Mouse (Mus musculus): ENCODE results near the gene Gm27021.
"Not testable (repeated sequence)": the region's sequence is repeated elsewhere in the genome, so short reads cannot be mapped to it uniquely, and the experiment has no call there.

Gene Gm27021

GRCm38 (mm10) chr8:120685097-120685496 lies 17.2 kb upstream of the Gm27021 start:
- DNase-seq, result no peak

- DNase-seq, result no peak
These were observed 16.2 kb upstream of the Gm27021 start for GRCm38 (mm10) chr8:120684082-120684481.

DNA sequence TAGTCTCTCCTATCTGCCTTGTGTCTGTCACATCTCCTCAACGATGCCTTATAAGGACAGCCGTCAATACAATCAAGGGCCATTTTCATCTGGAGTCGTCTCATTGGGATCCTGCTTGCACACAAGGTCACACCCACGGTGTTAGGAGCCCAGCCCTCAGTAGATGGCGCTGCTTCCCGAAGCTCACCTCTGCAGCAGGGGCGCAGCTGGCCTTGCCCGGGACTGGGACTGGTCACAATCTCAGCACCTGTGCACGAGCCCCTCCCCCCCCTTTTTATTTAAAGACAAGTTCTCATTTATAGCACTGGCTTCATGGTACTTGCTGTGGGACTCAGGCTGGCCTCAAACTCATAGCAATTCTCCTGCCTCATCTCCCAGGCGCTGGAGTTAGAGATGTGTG lies 15.7 kb upstream of the Gm27021 start:
- no peak for DNase-seq

GRCm38 (mm10) chr8:120681113-120681512 lies 13.2 kb upstream of the Gm27021 start:
- no peak for DNase-seq

- DNase-seq, result not testable (repeated sequence)
These were observed 12.5 kb upstream of the Gm27021 start for GRCm38 (mm10) chr8:120680405-120680804.

DNA sequence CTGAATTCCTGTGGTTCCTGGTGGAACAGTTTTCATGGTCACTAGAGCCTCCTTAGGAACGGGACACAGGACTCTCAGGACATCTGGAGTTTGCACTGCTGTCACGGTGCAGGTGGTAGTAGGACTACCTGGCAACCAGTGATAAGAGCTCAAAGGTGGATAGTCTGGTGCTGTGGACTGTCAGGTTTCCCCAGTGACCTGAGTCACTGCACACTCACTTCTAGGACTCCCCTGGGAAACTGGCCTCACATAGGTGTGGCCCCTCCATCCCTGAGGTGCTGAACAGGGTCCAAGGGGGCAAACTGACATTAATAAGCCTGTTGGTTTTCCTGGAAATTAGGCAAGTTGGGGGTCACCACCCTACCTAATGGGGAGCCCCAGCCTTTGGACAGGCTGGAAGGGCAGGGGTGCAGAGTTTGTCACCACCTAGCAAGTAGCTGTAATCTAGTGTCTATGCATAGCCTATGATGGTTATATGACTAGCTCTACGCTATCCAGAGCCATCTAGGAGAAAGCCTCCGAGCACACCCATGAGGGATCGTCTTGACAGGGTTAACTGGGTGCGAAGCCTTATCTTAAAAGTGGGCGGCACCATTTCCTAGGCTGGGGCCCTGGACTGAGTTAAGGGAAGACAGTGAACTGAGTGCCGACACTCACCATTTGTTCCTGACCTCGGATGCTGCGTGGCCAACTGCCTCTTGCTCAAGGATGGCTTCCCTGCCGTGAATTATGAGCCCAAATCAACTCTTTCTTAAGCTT lies 11.9 kb upstream of the Gm27021 start:
- DNase-seq, result no peak

GRCm38 (mm10) chr8:120678447-120678846 lies 10.6 kb upstream of the Gm27021 start:
- peak; percentile 81 for DNase-seq

GRCm38 (mm10) chr8:120675718-120676117 lies 7.8 kb upstream of the Gm27021 start:
- no peak for DNase-seq

- DNase-seq, result no peak
These were observed 5.4 kb upstream of the Gm27021 start for GRCm38 (mm10) chr8:120673298-120673697.

DNA sequence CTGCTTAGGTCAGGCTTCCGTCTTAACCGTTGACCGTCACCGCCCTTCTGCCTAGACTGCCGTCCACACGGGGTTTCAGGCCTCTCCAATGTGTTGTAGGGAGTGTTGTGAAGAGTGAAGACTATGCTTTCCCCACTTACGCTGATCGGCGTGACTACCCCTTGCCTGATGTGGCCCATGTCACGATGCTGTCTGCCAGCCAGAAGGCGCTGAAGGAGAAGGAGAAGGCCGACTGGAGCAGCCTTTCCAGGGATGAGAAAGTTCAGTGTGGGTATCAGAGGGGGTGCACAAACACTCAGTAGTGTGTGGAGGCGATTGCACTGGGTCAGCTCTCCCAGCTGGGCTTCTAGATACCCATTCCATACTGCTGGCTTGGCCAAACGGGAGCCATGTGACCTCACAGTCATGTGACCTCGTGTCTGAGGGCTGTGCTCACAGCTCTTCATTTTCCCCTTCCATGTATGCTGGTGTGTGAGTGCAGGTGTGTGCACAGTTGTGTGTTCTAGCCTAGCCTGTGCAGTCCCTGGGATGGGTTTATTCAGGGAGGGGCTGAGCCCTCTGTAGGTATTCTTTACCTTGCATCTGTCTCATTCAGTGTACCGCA lies 4.8 kb upstream of the Gm27021 start:
- no peak for DNase-seq

GRCm38 (mm10) chr8:120671775-120672174 lies 3.9 kb upstream of the Gm27021 start:
- DNase-seq, result no peak

- no peak for DNase-seq
These were observed 561 bp upstream of the Gm27021 start, which contains the start of gene Emc8 for GRCm38 (mm10) chr8:120668374-120668905. Gene Emc8 (minus strand): TSS chr8:120668573.

DNA sequence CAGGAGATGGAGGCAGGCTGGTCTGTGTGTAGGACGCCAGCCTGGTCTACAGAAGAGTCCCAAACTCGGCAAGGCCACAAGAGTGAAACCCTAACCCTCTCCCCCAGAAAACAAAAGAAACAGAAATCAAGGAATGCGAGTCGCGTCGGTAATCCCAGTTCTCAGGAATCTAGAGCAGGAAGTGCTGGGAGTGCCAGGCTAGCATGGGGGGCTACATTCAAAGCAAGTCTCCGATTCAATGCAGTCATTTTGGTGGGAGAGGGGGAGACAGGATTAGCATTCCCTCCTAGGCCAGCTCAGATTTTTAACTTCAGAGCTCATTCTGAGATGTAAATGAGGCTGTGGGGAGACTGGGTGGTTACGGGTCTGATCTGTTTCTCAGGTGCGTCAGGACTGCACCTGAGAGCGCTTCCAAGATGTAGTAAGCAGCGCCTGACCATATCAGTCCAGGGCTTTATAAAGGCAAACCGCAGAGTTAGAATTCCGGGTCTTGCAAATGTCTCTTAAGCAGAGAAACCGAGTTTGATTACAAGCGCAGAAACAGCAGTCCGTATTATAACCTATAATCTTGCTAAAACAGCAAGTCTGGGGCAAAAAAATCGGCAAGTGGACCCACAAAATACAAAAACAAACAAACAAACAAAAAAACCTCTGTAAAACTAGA lies 940 bp downstream of the Gm27021 start:
- DNase-seq, result peak; percentile 28

GRCm38 (mm10) chr8:120665726-120666455 lies 2.0 kb downstream of the Gm27021 start:
- DNase-seq, result peak; percentile 31

DNA sequence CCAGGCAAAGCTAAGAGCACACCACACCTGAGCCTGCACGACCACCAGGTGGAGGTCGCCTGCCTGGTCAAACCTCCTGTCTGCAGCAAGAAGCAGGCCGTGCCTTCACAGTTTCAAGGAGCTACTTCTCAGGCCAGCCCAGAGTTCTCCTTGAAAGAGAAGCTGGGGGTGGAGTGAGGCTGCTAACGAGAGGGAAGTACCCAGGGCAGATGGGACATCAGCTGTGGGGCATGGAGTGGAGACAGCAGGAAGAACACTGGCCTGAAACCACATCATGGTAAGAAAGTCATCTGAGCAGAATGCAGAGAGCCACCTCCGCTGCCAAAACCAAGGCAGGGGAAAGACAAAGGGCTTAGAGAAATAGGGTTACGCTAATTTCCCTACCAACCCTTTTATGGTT lies 3.3 kb downstream of the Gm27021 start:
- DNase-seq, result no peak

GRCm38 (mm10) chr8:120657415-120657814 lies 10.5 kb downstream of the Gm27021 start:
- DNase-seq, result no peak

GRCm38 (mm10) chr8:120656322-120657052 lies 11.4 kb downstream of the Gm27021 start:
- DNase-seq, result no peak

DNA sequence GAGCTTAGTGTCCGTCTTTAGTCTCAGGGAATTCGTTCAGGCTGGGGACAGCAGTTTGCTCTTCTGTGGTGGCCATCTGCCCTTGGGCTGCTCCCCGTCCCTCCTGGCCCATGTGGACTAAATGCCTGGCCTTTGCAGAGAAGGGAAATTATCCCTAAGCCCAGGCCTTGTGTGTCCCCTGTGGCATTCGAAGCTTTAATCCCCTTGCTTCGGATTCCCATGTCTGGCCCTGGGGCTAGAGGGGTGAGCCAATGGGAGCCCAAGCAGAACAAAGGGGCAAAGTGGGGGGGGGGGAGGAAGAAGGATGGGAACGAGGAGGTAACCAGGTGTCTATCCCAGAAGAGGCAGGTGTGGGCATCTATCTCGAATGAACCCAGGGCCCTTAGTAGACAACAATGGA lies 20.3 kb downstream of the Gm27021 start, which contains the start of gene 1190005I06Rik:
TSS of gene 1190005I06Rik (minus strand) at position 101 of the 400 bp plus-strand sequence.
- no peak for DNase-seq

DNA sequence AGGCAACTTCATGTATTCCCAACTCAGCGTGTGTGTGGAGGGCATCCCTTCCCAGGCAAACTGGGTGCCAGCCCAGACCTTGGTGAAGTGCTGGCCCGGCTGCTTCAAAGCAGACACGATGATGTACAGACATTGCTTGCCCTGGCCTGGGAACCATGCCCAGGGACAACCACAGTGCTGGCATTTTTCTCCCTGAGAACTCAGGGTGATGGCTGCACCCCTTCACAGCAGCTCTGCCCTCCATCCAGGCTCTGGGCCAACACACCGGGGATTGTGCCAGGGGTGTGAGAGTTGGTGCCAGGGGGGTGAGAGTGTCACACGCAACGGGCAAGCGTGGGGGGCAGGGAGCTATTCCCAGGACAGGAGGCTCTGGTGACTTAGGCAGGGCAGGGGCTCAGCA lies 23.2 kb downstream of the Gm27021 start:
- peak; percentile 59 for DNase-seq

GRCm38 (mm10) chr8:120642031-120642662 lies 25.7 kb downstream of the Gm27021 start:
- DNase-seq, result no peak

DNA sequence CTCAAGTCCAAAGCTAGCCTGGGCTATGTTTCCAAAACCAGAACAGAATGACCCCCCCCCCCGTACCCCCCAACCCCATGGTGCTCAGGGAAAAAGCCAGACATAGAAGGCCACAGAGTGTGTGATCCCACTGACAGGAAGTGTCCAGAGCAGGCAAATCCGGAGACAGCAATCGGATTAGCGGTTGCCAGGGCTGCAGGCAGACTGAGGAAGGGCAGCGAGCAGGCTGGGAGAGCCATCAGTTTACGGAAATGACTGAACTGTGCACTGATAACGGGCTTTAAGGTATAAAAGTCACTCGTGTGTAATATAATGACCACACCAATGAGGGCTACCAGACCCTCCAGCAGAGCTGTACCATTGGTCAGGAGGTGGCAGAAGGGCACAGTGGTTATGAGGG lies 26.6 kb downstream of the Gm27021 start:
- DNase-seq, result no peak

Measured in cerebellum, adult 9-10 months (tissue).